Mouse (Mus musculus) CH12.LX (cell line): ENCODE measurements around the gene Hfm1. TPM values are rescaled to one million over a fixed set of nuclear protein-coding genes. Genes with fewer than 3 reads are reported as not detected.

Experiments
- DNase-seq: peaks from one replicate; pipeline ENCODE4 v3.0.0-alpha.2; 2013; ENCODE audit errors: extremely low read depth
- H3K27ac ChIP-seq: 2 replicates; pipeline ENCODE4 v1.5.1; 2012; ENCODE audit warnings: low read depth, mild to moderate bottlenecking, control low read depth, moderate library complexity; ENCODE audit not compliant: insufficient read depth
- H3K27me3 ChIP-seq: replicated peaks from 2 replicates; pipeline ENCODE3; 2012; ENCODE audit warnings: inconsistent platforms
- H3K36me3 ChIP-seq, 2 experiments: replicated peaks in 1 of 2; 2 replicates each; pipeline versions ENCODE3 to v1.6.1; 2012; ENCODE audit warnings: inconsistent platforms in 1 of 2, low read length in 1 of 2, mild to moderate bottlenecking in 1 of 2, mixed read lengths in 1 of 2, moderate library complexity in 1 of 2; ENCODE audit not compliant: control insufficient read depth in 1 of 2, insufficient read depth in 1 of 2
- H3K4me1 ChIP-seq, 2 experiments: 2 replicates each; pipeline ENCODE4 v1.6.1; 2012; ENCODE audit warnings: inconsistent platforms in 1 of 2, moderate library complexity in 1 of 2; ENCODE audit not compliant: insufficient read depth in 2 of 2, control insufficient read depth in 1 of 2
- H3K4me2 ChIP-seq: 2 replicates; pipeline ENCODE4 v1.6.1; 2012; ENCODE audit warnings: low read depth, mild to moderate bottlenecking, control low read depth; ENCODE audit not compliant: poor library complexity, insufficient read depth, severe bottlenecking
- H3K4me3 ChIP-seq, 3 experiments: fragments of 150-350 bp in 1 of 3; sonication (generic) in 1 of 3; replicated peaks in 1 of 3; 2 replicates each; pipeline versions ENCODE3 to v1.5.1; 2011 to 2012; ENCODE audit warnings: low read depth in 2 of 3, low read length in 2 of 3, mild to moderate bottlenecking in 2 of 3, moderate library complexity in 2 of 3, control low read depth in 1 of 3, improper control_type of control experiment in 1 of 3, inconsistent platforms in 1 of 3, mixed read lengths in 1 of 3; ENCODE audit not compliant: poor library complexity in 1 of 3
- H3K79me2 ChIP-seq: replicated peaks from 2 replicates; pipeline ENCODE4 v1.6.1; 2012; ENCODE audit warnings: mild to moderate bottlenecking, moderate library complexity; ENCODE audit not compliant: control insufficient read depth, poor library complexity, insufficient read depth, severe bottlenecking; ENCODE audit errors: extremely low read depth
- H3K9ac ChIP-seq: 2 replicates; pipeline ENCODE4 v1.6.1; 2012; ENCODE audit warnings: low read depth, mild to moderate bottlenecking, control low read depth, moderate library complexity; ENCODE audit not compliant: insufficient read depth
- H3K9me3 ChIP-seq: replicated peaks from 2 replicates; pipeline ENCODE3; 2012; ENCODE audit warnings: low read length, inconsistent platforms, mixed read lengths
- CTCF ChIP-seq, 2 experiments: IDR thresholded peaks in 1 of 2; conservative IDR thresholded peaks in 1 of 2; 2 replicates each; pipeline ENCODE4 v1.5.1; 2011 to 2012; ENCODE audit warnings: low read depth in 2 of 2, low read length in 2 of 2, improper control_type of control experiment in 1 of 2, inconsistent platforms in 1 of 2, mild to moderate bottlenecking in 1 of 2, moderate library complexity in 1 of 2
- ELF1 ChIP-seq: IDR thresholded peaks from 2 replicates; pipeline ENCODE4 v1.6.1; 2014; ENCODE audit warnings: low read depth, mild to moderate bottlenecking, inconsistent platforms, low read length, improper control_type of control experiment
- EP300 ChIP-seq: IDR thresholded peaks from 2 replicates; pipeline ENCODE4 v1.6.1; 2011; ENCODE audit warnings: low read length, improper control_type of control experiment
- ETS1 ChIP-seq: conservative IDR thresholded peaks from 2 replicates; pipeline ENCODE4 v1.6.1; 2012; ENCODE audit warnings: low read depth, mild to moderate bottlenecking, inconsistent platforms, low read length, improper control_type of control experiment, moderate library complexity
- IRF4 ChIP-seq: IDR thresholded peaks from 2 replicates; pipeline ENCODE4 v1.6.1; 2014; ENCODE audit warnings: low read depth, mild to moderate bottlenecking, inconsistent platforms, low read length, improper control_type of control experiment
- KAT2A ChIP-seq: IDR thresholded peaks from 2 replicates; pipeline ENCODE4 v1.6.1; 2012; ENCODE audit warnings: low read length, improper control_type of control experiment, inconsistent platforms; ENCODE audit not compliant: insufficient replicate concordance
- MAFK ChIP-seq: IDR thresholded peaks from 2 replicates; pipeline ENCODE4 v1.6.1; 2011; ENCODE audit warnings: low read length, improper control_type of control experiment; ENCODE audit not compliant: insufficient replicate concordance
- MAX ChIP-seq: IDR thresholded peaks from 2 replicates; pipeline ENCODE4 v1.6.1; 2011; ENCODE audit warnings: low read length, improper control_type of control experiment
- MXI1 ChIP-seq: IDR thresholded peaks from 2 replicates; pipeline ENCODE4 v1.6.1; 2011; ENCODE audit warnings: mild to moderate bottlenecking, low read depth, low read length, improper control_type of control experiment
- NELFE ChIP-seq: IDR thresholded peaks from 2 replicates; pipeline ENCODE4 v1.6.1; 2011; ENCODE audit warnings: low read depth, low read length, improper control_type of control experiment
- NRF1 ChIP-seq: IDR thresholded peaks from 2 replicates; pipeline ENCODE4 v1.6.1; 2014; ENCODE audit warnings: low read depth, mild to moderate bottlenecking, inconsistent platforms, low read length, improper control_type of control experiment, moderate library complexity
- PAX5 ChIP-seq: IDR thresholded peaks from 2 replicates; pipeline ENCODE4 v1.6.1; 2012; ENCODE audit warnings: low read length, inconsistent platforms, mixed read lengths
- RCOR1 ChIP-seq: conservative IDR thresholded peaks from 2 replicates; pipeline ENCODE4 v1.6.1; 2012; ENCODE audit warnings: low read depth, mild to moderate bottlenecking, inconsistent platforms, low read length, improper control_type of control experiment
- SIN3A ChIP-seq: IDR thresholded peaks from 2 replicates; pipeline ENCODE4 v1.6.1; 2012; ENCODE audit warnings: low read length, improper control_type of control experiment, inconsistent platforms
- TCF12 ChIP-seq: IDR thresholded peaks from 2 replicates; pipeline ENCODE4 v1.6.1; 2014; ENCODE audit warnings: low read depth, mild to moderate bottlenecking, inconsistent platforms, low read length, improper control_type of control experiment
- USF1 ChIP-seq: IDR thresholded peaks from 2 replicates; pipeline ENCODE4 v1.6.1; 2014; ENCODE audit warnings: low read depth, mild to moderate bottlenecking, inconsistent platforms, low read length, improper control_type of control experiment
- ZNF384 ChIP-seq: IDR thresholded peaks from 2 replicates; pipeline ENCODE4 v1.6.1; 2012; ENCODE audit warnings: low read depth, low read length, improper control_type of control experiment, inconsistent platforms
- dilution Hi-C: fragments of 300-500 bp; cut with MboI; formaldehyde crosslinking; loops from 2 replicates; pipeline ENCODE4 v1.14.3; 2020; ENCODE audit warnings: low sequenced_read_pairs; ENCODE audit not compliant: extremely low pct_unique_long_range_greater_than_20kb, extremely low pct_ligation_motif_present
- in situ Hi-C: fragments of 300-500 bp; cut with MboI; formaldehyde crosslinking; loops from 3 replicates; pipeline ENCODE4 v1.14.3; 2019; ENCODE audit warnings: low sequenced_read_pairs, low pct_ligation_motif_present, low pct_unique_long_range_greater_than_20kb, mixed read lengths
- polyA plus RNA-seq: library from polyadenylated mRNA; unstranded; fragments of >175 nt; gene quantifications from 2 replicates; pipeline ENCODE4 v1.2.1, GENCODE M21; 2012; ENCODE audit warnings: low read depth; ENCODE audit not compliant: insufficient read length
- total RNA-seq, 2 experiments: library from RNA; depleted of rRNA; stranded (reverse); fragments of 300-350 nt in 1 of 2; fragments of >200 nt in 1 of 2; gene quantifications; 2 replicates each; pipeline ENCODE4 v1.2.3; 2012 to 2014

The Hfm1 gene
- total and polyA plus RNA-seq, 3 experiments = not detected

DNA sequence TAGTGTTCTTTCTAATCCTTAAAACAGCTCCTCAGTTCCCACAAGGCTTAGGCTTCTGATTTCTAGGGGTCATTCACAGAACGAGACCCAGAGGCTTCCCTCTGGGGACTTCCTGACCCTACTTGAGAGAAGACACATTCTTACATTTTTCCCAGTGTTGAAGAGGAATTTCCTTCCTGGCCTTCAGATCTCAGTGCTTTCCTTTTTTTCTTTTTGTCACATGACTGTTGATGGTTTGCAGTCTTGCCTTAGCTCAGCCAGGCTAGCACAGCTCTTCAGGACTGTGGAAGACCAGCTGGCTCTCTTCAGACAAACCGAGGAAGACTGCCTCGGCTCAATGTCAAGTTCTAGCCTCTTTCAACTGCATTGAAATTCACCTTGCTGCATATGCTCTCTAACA lies 30.3 kb upstream of the Hfm1 start:
- in situ Hi-C loops = no loop called here
- DNase-seq = no peak
- no peaks in the 10 kb centered on the region for H3K36me3 ChIP-seq
- no peaks in the 10 kb centered on the region for H3K27me3 ChIP-seq
- TF ChIP-seq IRF4 (no peak), USF1 (no peak), PAX5 (no peak), ETS1 (no peak), TCF12 (no peak)
- TF ChIP-seq, all 38 proteins: peak for 0
- H3K79me2 ChIP-seq = no peaks in the 10 kb centered on the region
- H3K4me3 ChIP-seq = no peak overlapping the region
- dilution Hi-C loops = no loop called here
- no peaks in the 10 kb centered on the region for H3K9me3 ChIP-seq
- no peak overlapping the region for H3K27ac ChIP-seq
- H3K4me2 ChIP-seq = no peak overlapping the region
- peaks cover 4% of the 10 kb centered on the region in 2 experiments; a peak in 3 of 4 replicates for H3K4me1 ChIP-seq
- no peak overlapping the region for H3K9ac ChIP-seq

- no peak overlapping the region for H3K4me3 ChIP-seq
- no peaks in the 10 kb centered on the region for H3K79me2 ChIP-seq
- H3K4me1 ChIP-seq = no peaks in the 10 kb centered on the region; a peak in 1 of 4 replicates
- TF ChIP-seq ZNF384 (no peak), TCF12 (no peak), NRF1 (no peak), MAX (no peak), MAFK (no peak), EP300 (no peak), NELFE (no peak), CTCF (conservative IDR thresholded peaks at IDR 0.05 in 1 of 2, IDR thresholded peaks at IDR 0.05 in 1 of 2; ENCODE audit: low read depth in 2 of 2, low read length in 2 of 2) (no peak), SIN3A (no peak), KAT2A (no peak), PAX5 (no peak), RCOR1 (no peak), MXI1 (no peak), ELF1 (no peak), IRF4 (no peak)
- TF ChIP-seq, all 38 proteins: peak for 0
- no peaks in the 10 kb centered on the region for H3K9me3 ChIP-seq
- no peak overlapping the region for H3K4me2 ChIP-seq
- H3K27me3 ChIP-seq = no peaks in the 10 kb centered on the region
- H3K36me3 ChIP-seq = no peaks in the 10 kb centered on the region
- H3K27ac ChIP-seq = no peak overlapping the region
- DNase-seq = no peak
- dilution Hi-C loops = no loop called here
- H3K9ac ChIP-seq = no peak overlapping the region
- in situ Hi-C loops = no loop called here
Observed at GRCm38 (mm10) chr5:106948683-106949082, 22.6 kb upstream of the Hfm1 start.
